Mouse (Mus musculus) left cerebral cortex, adult 9 months (tissue): ENCODE data around the gene Rgs19.

Experiments used
- DNase-seq, 2 experiments: peaks; one replicate each; pipeline ENCODE4 v3.0.0; 2022; ENCODE audit warnings: low spot score in 2 of 2

Rgs19 gene

DNA sequence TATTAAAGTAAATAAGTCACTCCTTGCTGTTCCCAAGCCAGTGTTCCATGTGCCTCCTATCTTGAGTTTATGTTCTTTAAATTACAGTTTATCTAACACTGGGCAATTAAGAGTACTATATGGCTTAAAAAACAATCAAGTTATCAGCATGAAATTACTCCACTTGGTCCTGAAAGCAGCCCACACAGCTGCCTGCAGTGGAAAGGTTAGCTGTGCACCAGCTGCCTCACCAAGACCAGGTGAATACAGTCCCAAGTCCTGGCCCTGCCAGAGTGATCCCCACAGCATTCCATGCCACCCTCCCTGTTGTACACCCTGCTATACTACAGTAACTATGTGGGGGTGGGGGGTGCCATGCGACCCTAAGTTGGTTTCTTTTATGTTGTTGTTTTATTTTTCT is 40.3 kb downstream of the Rgs19 start:
- no peak for DNase-seq

DNA sequence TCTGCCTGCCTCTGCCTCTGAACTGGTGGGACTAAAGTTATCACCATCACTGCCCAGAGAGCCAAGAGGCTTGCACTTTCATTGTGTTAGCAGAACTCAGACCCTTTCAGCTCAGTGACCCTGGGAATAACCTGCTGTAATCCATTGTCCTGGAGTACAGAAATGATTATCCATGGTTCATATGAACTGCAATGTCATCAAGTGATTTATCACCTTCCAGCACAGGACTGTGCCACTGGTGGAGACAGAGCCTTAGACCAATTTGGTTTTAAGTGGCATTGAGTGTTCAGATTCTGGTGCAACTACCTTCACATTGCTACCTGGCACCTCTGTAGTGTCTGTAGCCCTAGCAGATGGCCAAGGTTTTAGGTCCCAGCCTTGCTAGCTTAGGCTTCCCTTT is 40.7 kb downstream of the Rgs19 start:
- DNase-seq: no peak

DNA sequence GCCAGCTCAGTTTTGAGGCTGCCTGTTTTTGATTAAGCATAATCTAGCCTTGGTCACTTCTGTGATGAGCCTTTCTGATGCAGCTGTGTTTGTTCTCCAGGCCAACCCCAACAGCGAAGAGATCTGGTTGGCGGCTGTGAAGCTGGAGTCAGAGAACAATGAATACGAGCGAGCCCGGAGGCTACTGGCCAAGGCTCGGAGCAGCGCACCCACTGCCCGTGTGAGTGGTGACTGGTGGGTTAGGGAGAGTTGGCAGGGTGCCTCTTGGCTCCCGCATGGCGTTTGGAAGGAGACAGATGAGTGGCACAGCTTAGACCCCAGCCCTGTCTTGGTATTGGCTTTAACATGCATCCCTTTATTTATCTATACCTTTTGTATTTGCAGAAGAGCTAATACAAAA is 44.9 kb downstream of the Rgs19 start:
- no peak for DNase-seq

DNA sequence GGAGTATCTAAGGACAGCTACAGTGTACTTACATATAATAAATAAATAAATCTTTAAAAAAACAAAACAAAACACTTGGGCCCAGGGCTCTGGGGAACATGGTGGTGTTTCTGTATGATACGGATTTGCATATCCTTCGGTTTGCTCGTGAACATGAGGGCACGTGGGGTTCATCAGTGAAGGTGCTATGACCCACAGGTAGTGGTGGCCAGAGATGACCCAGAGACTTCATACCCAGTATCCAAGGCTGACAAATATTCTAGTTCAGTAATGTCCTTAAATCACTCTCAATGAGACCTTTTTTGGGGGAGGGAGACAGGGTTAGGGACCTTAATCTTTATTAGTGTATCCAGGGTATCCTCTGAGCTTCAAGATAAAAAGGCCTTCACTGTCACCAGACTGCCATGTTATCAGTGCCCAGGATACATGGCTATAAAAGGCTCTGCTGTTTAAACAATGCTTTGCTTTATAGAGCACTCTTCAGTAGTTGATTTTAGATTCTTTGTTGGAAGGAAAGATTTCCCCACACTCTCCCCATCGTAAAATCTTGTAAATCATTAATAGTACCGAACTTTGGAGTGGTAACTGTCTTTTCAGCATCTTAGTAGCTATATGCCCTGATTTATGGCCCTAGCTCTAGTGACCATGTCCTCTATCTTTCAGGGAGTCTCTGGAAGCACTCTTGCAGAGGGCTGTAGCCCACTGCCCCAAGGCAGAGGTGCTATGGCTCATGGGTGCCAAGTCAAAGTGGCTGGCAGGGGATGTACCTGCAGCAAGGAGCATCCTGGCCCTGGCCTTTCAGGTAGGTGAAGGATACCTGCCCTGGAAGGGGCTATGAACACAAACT is 46.9 kb downstream of the Rgs19 start:
- DNase-seq: no peak

DNA sequence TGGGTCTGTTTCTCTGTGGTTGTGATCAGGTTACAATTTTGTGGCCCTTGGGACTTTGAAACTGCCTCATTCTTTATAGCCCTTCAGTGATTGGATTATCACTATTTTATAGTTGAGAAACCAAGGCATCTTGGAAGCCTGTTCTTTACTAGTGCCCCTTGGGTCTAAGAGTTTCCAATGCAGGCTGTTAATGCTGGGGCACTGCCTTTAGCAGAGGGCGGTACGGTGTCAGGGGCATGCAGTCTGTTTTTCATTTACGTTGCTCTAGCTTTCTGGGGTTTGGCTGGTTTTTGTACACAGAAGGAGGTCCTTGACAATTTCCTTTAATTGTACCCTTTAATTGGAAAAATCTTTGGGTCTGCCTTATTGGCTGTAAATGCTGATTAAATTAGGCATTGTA is 48.1 kb downstream of the Rgs19 start:
- no peak for DNase-seq

DNA sequence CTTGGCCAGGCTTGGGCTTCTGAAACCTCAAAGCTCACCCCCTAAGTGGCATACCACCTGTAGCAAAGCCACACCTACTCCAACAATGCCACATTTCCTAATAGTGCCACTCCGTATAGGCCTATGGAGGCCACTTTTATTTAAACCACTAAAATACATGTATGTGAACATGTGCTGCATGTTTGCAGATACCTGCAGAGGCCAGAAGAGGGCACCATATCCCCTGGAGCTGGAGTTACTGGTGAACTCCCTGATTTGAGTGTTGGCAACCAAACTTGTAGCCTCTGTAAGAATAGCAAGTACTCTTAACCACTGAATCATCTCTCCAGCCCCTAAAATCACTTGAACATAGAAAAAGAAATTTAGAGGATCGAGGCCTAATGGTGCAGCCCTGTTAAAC is 49.4 kb downstream of the Rgs19 start:
- DNase-seq: peak in 1 of 2 experiments; percentile 36
